In genomic region chr11:6468541-6468940, GRCm38 (mm10) we compare ENCODE assay signal across 15 mouse cellular contexts. TPM values are rescaled to one million over a fixed set of nuclear protein-coding genes. Genes with fewer than 3 reads are reported as not detected.
A peak's percentile ranks its signal among the peaks of the same experiment; 100 is the strongest.
DNase-seq lines count a peak whose midpoint lies in the region; ATAC-seq and TF ChIP-seq lines count a peak whose summit lies in the region.
"Had no signal": no experiment of that assay in that cellular context is flagged by ENCODE, and none has a peak within 500 bp of the region (broad histone marks: within the 10 kb centered on the region; RNA-seq: fewer than 3 reads in every experiment).

No protein-coding gene starts in this region.

- no peaks in the 10 kb centered on the region for H3K27me3 ChIP-seq in heart, embryonic 13.5 days (replicated peaks)
- no peaks in the 10 kb centered on the region for H3K27me3 ChIP-seq in liver, adult 2 months (ENCODE audit: control insufficient read depth, insufficient read depth, low read length)
- H3K27me3 ChIP-seq in CH12.LX (replicated peaks), result no peaks in the 10 kb centered on the region
- H3K27me3 ChIP-seq: limb, embryonic 15.5 days had no signal

- TF ChIP-seq POLR2A in liver, adult 2 months (IDR thresholded peaks at IDR 0.05; ENCODE audit: extremely low read depth, insufficient read depth, low read length), result no peak
- no peak for TF ChIP-seq POLR2A in CH12.LX (IDR thresholded peaks at IDR 0.05; ENCODE audit: low read depth, low read length)
- no peak for TF ChIP-seq POLR2A in bone marrow macrophage, adult 2 months (IDR thresholded peaks at IDR 0.05; ENCODE audit: borderline replicate concordance, low read depth, low read length)

- H3K9me3 ChIP-seq in heart, embryonic 13.5 days, result no peaks in the 10 kb centered on the region
- no peaks in the 10 kb centered on the region for H3K9me3 ChIP-seq in CH12.LX (replicated peaks; ENCODE audit: low read length)
- H3K9me3 ChIP-seq: limb, embryonic 15.5 days; midbrain, embryonic 10.5 days had no signal

- peaks cover 40% of the 10 kb centered on the region for H3K4me1 ChIP-seq in heart, embryonic 13.5 days
- peaks cover 22% of the 10 kb centered on the region; the same call in 1 of the 2 replicates for H3K4me1 ChIP-seq in liver, adult 2 months (ENCODE audit: control insufficient read depth, insufficient read depth, low read length)
- peaks cover 3 to 61% of the 10 kb centered on the region in 2 experiments; a peak in 3 of 4 replicates for H3K4me1 ChIP-seq in CH12.LX (ENCODE audit: control insufficient read depth in 1 of 2, insufficient read depth in 2 of 2)
- peaks cover 49% of the 10 kb centered on the region for H3K4me1 ChIP-seq in bone marrow macrophage, adult 2 months (ENCODE audit: control insufficient read depth, insufficient read depth, low read length)

- no peak for TF ChIP-seq RAD21 in CH12.LX (IDR thresholded peaks at IDR 0.05; ENCODE audit: low read depth, low read length)

- H3K27ac ChIP-seq in heart, embryonic 13.5 days (replicated peaks), result no peak overlapping the region
- H3K27ac ChIP-seq in liver, adult 2 months (replicated peaks; ENCODE audit: insufficient read depth, low read depth, low read length), result no peak overlapping the region
- H3K27ac ChIP-seq in CH12.LX (ENCODE audit: insufficient read depth, low read depth), result no peak overlapping the region
- H3K27ac ChIP-seq in bone marrow macrophage, adult 2 months (ENCODE audit: insufficient read depth, low read depth, low read length), result peak overlapping the region; percentile 32; the same call in 1 of the 2 replicates
- H3K27ac ChIP-seq: heart, adult 2 months; left cerebral cortex, adult 2 months; limb, embryonic 15.5 days; midbrain, embryonic 10.5 days had no signal

- peaks cover 10% of the 10 kb centered on the region for H3K79me2 ChIP-seq in liver, adult 2 months (ENCODE audit: control insufficient read depth, insufficient read depth, low read length)
- H3K79me2 ChIP-seq in CH12.LX (replicated peaks; ENCODE audit: control insufficient read depth, extremely low read depth, insufficient read depth, poor library complexity, severe bottlenecking), result peaks cover 46% of the 10 kb centered on the region

- H3K36me3 ChIP-seq in heart, embryonic 13.5 days, result peaks cover 45% of the 10 kb centered on the region
- H3K36me3 ChIP-seq in liver, adult 2 months (ENCODE audit: control insufficient read depth, insufficient read depth, low read length), result peaks cover 9% of the 10 kb centered on the region
- peaks cover 16 to 66% of the 10 kb centered on the region in 2 experiments for H3K36me3 ChIP-seq in CH12.LX (replicated peaks in 1 of 2; ENCODE audit: control insufficient read depth in 1 of 2, insufficient read depth in 1 of 2, low read length in 1 of 2)

- in situ Hi-C loops in CH12.LX (cut with MboI; ENCODE audit: low pct_ligation_motif_present, low pct_unique_long_range_greater_than_20kb, low sequenced_read_pairs), result loop anchor here (25.0 kb wide), 1 partner anchor 294 kb away; no protein-coding TSS in a partner anchor

- no peak for ATAC-seq in heart, embryonic 13.5 days (ENCODE audit: extremely low read depth, insufficient number of reproducible peaks, low FRiP score, low TSS enrichment)
- ATAC-seq: lung, postnatal 0 days had no signal

- H3K4me2 ChIP-seq in heart, embryonic 13.5 days, result no peak overlapping the region
- H3K4me2 ChIP-seq in CH12.LX (ENCODE audit: insufficient read depth, low read depth, poor library complexity, severe bottlenecking), result 0 out of 2 replicates have a peak overlapping the region, but pooled peaks have one; percentile 50
- H3K4me2 ChIP-seq: limb, embryonic 15.5 days had no signal

- peak overlapping the region; percentile 54; the same call in 1 of the 2 replicates for H3K9ac ChIP-seq in heart, embryonic 13.5 days
- H3K9ac ChIP-seq in liver, adult 2 months (ENCODE audit: low read depth, low read length), result no peak overlapping the region
- H3K9ac ChIP-seq in CH12.LX (ENCODE audit: insufficient read depth, low read depth), result no peak overlapping the region
- H3K9ac ChIP-seq: limb, embryonic 15.5 days had no signal

- TF ChIP-seq EP300 in CH12.LX (IDR thresholded peaks at IDR 0.05; ENCODE audit: low read length), result no peak

- H3K4me3 ChIP-seq in heart, embryonic 13.5 days, result no peak overlapping the region
- no peak overlapping the region for H3K4me3 ChIP-seq in liver, adult 2 months (ENCODE audit: insufficient read depth, low read depth, low read length)
- H3K4me3 ChIP-seq in CH12.LX (replicated peaks in 1 of 3; ENCODE audit: low read depth in 2 of 3, low read length in 2 of 3, poor library complexity in 1 of 3), result no peak overlapping the region
- no peak overlapping the region for H3K4me3 ChIP-seq in bone marrow macrophage, adult 2 months (ENCODE audit: insufficient read depth, low read length)
- H3K4me3 ChIP-seq: heart, adult 2 months; left cerebral cortex, adult 2 months; limb, embryonic 15.5 days; midbrain, embryonic 10.5 days had no signal

- no peak for DNase-seq in heart, adult 9 months (ENCODE audit: low spot score in 2 of 2)
- DNase-seq in liver, adult 2 months (ENCODE audit: extremely low read depth, low read depth, low spot score), result peak; percentile 45
- DNase-seq in liver (no peak), CH12.LX (ENCODE audit: extremely low read depth) (no peak)
- no peak for DNase-seq in cerebellum, adult 8-10 months
- DNase-seq: cerebellum, adult 9-10 months; heart, adult 2 months; heart, postnatal 36 days; thymus, postnatal 14 days had no signal

- dilution Hi-C loops in CH12.LX (cut with MboI; ENCODE audit: extremely low pct_ligation_motif_present, extremely low pct_unique_long_range_greater_than_20kb, low sequenced_read_pairs), result no loop called here

- WGBS in heart, embryonic 13.5 days, result 75% methylated on average over 2 of the region's 2 CpGs
- whole genome bisulfite sequencing in liver, adult 2 months, result 9% methylated on average over 2 of the region's 2 CpGs

- TF ChIP-seq CTCF in liver, adult 2 months (IDR thresholded peaks at IDR 0.05; ENCODE audit: low read depth, low read length), result no peak
- no peak for TF ChIP-seq CTCF in CH12.LX (conservative IDR thresholded peaks at IDR 0.05 in 1 of 2, IDR thresholded peaks at IDR 0.05 in 1 of 2; ENCODE audit: low read depth in 2 of 2, low read length in 2 of 2)
- no peak for TF ChIP-seq CTCF in bone marrow macrophage, adult 2 months (IDR thresholded peaks at IDR 0.05; ENCODE audit: low read depth, low read length)

TF ChIP-seq in CH12.LX, 34 proteins besides CTCF, POLR2A, EP300 and RAD21 (continues in another document):
- no peak for TF ChIP-seq TCF12 (IDR thresholded peaks at IDR 0.05; ENCODE audit: low read depth, low read length)
- TF ChIP-seq ZC3H11A (IDR thresholded peaks at IDR 0.05; ENCODE audit: low read depth, low read length), result no peak
- no peak for TF ChIP-seq MEF2A (IDR thresholded peaks at IDR 0.05; ENCODE audit: borderline replicate concordance, low read depth, low read length)
- no peak for TF ChIP-seq USF1 (IDR thresholded peaks at IDR 0.05; ENCODE audit: low read depth, low read length)
- no peak for TF ChIP-seq ZKSCAN1 (IDR thresholded peaks at IDR 0.05; ENCODE audit: borderline replicate concordance, low read depth, low read length)
- TF ChIP-seq ELF1 (IDR thresholded peaks at IDR 0.05; ENCODE audit: low read depth, low read length), result no peak
- no peak for TF ChIP-seq TBP (conservative IDR thresholded peaks at IDR 0.05; ENCODE audit: low read depth, low read length)
- no peak for TF ChIP-seq MAZ (IDR thresholded peaks at IDR 0.05; ENCODE audit: low read depth, low read length)
- TF ChIP-seq E2F4 (IDR thresholded peaks at IDR 0.05; ENCODE audit: insufficient replicate concordance, low read depth, low read length), result no peak
- no peak for TF ChIP-seq MAFK (IDR thresholded peaks at IDR 0.05; ENCODE audit: insufficient replicate concordance, low read length)
- no peak for TF ChIP-seq KAT2A (IDR thresholded peaks at IDR 0.05; ENCODE audit: insufficient replicate concordance, low read length)
- TF ChIP-seq BHLHE40 (IDR thresholded peaks at IDR 0.05; ENCODE audit: low read depth, low read length), result no peak
- no peak for TF ChIP-seq CHD2 (IDR thresholded peaks at IDR 0.05; ENCODE audit: low read length)
- no peak for TF ChIP-seq ZNF384 (IDR thresholded peaks at IDR 0.05; ENCODE audit: low read depth, low read length)

RNA-seq across cellular contexts. Expression of gene Purb, which starts 7.2 kb away (rescaled TPM):
- polyA plus RNA-seq in heart, embryonic 13.5 days (2015; fragmentation: Nextera tagmentation; extraction: Ambion mirVana), result 23.5 and 25.5 TPM in 2 replicates
- total RNA-seq in liver, adult 2 months (2014; rRNA removed), result 11.2 and 12.6 TPM in 2 replicates
- polyA plus RNA-seq in liver, adult 2 months (2012; rRNA removed), result 2.5 and 2.6 TPM in 2 replicates
- 19.3 and 29.7 TPM in 2 replicates for total RNA-seq in CH12.LX (2012; rRNA removed)
- total RNA-seq in CH12.LX (2014; rRNA removed), result 45.2 and 50.5 TPM in 2 replicates
- polyA plus RNA-seq in CH12.LX (2012; ENCODE audit: insufficient read length, low read depth), result 35.0 and 42.4 TPM in 2 replicates
- polyA plus RNA-seq in bone marrow macrophage, adult 2 months (2012; ENCODE audit: insufficient read depth, insufficient read length, missing spikeins), result 37.3 and 37.7 TPM in 2 replicates

RNA-seq across cellular contexts. Expression of gene H2afv, which starts 24.3 kb away (rescaled TPM):
- polyA plus RNA-seq in heart, embryonic 13.5 days (2015; fragmentation: Nextera tagmentation; extraction: Ambion mirVana), result 309 and 340 TPM in 2 replicates
- 35.8 and 44.4 TPM in 2 replicates for total RNA-seq in liver, adult 2 months (2014; rRNA removed)
- 30.9 and 31.1 TPM in 2 replicates for polyA plus RNA-seq in liver, adult 2 months (2012; rRNA removed)
- total RNA-seq in CH12.LX (2012; rRNA removed), result 51.4 and 73.2 TPM in 2 replicates
- 37.8 and 46.6 TPM in 2 replicates for total RNA-seq in CH12.LX (2014; rRNA removed)
- polyA plus RNA-seq in CH12.LX (2012; ENCODE audit: insufficient read length, low read depth), result 63.7 and 67.6 TPM in 2 replicates
- 146 and 172 TPM in 2 replicates for polyA plus RNA-seq in bone marrow macrophage, adult 2 months (2012; ENCODE audit: insufficient read depth, insufficient read length, missing spikeins)

RNA-seq across cellular contexts. Expression of gene Myo1g, which starts 52.2 kb away (rescaled TPM):
- polyA plus RNA-seq in heart, embryonic 13.5 days (2015; fragmentation: Nextera tagmentation; extraction: Ambion mirVana), result 0.50 and 0.98 TPM in 2 replicates
- 1.1 and 2.6 TPM in 2 replicates for total RNA-seq in liver, adult 2 months (2014; rRNA removed)
- 1.4 and 2.3 TPM in 2 replicates for polyA plus RNA-seq in liver, adult 2 months (2012; rRNA removed)
- total RNA-seq in CH12.LX (2012; rRNA removed), result 279 and 335 TPM in 2 replicates
- 265 and 268 TPM in 2 replicates for total RNA-seq in CH12.LX (2014; rRNA removed)
- 279 and 284 TPM in 2 replicates for polyA plus RNA-seq in CH12.LX (2012; ENCODE audit: insufficient read length, low read depth)
- polyA plus RNA-seq in bone marrow macrophage, adult 2 months (2012; ENCODE audit: insufficient read depth, insufficient read length, missing spikeins), result 96.5 and 106 TPM in 2 replicates

RNA-seq across cellular contexts. Expression of gene Ppia, which starts 53.3 kb away (rescaled TPM):
- polyA plus RNA-seq in heart, embryonic 13.5 days (2015; fragmentation: Nextera tagmentation; extraction: Ambion mirVana), result 4,195 and 4,594 TPM in 2 replicates
- 1,424 and 1,884 TPM in 2 replicates for total RNA-seq in liver, adult 2 months (2014; rRNA removed)
- polyA plus RNA-seq in liver, adult 2 months (2012; rRNA removed), result 454 and 472 TPM in 2 replicates
- total RNA-seq in CH12.LX (2012; rRNA removed) (8,867 and 10,240 TPM in 2 replicates), CH12.LX (2014; rRNA removed) (9,428 and 9,904 TPM in 2 replicates)
- 5,045 and 5,764 TPM in 2 replicates for polyA plus RNA-seq in CH12.LX (2012; ENCODE audit: insufficient read length, low read depth)
- polyA plus RNA-seq in bone marrow macrophage, adult 2 months (2012; ENCODE audit: insufficient read depth, insufficient read length, missing spikeins), result 1,442 and 1,533 TPM in 2 replicates

Comparison
In these comparisons a context has a peak if more than half of its experiments do, and no peak if none do; other contexts are left out.
1. RNA of gene Myo1g, which starts 52.2 kb away (polyA plus RNA-seq): 279 to 284 TPM in CH12.LX and 96.5 to 106 TPM in bone marrow macrophage, adult 2 months; 1.4 to 2.3 TPM in liver, adult 2 months and 0.50 to 0.98 TPM in heart, embryonic 13.5 days; every median in the first group is over 10 times any median in the second.